Mouse (Mus musculus) heart, postnatal 0 days (tissue): ENCODE measurements around the gene Ccdc114.

Source experiments
- CTCF ChIP-seq: IDR thresholded peaks from 2 replicates; pipeline ENCODE4 v1.5.1; 2016; ENCODE audit warnings: antibody characterized with exemption, control low read depth, low read depth
- EP300 ChIP-seq: IDR thresholded peaks from 2 replicates; pipeline ENCODE4 v1.6.1; 2016; ENCODE audit warnings: antibody characterized with exemption, low read depth

DNA sequence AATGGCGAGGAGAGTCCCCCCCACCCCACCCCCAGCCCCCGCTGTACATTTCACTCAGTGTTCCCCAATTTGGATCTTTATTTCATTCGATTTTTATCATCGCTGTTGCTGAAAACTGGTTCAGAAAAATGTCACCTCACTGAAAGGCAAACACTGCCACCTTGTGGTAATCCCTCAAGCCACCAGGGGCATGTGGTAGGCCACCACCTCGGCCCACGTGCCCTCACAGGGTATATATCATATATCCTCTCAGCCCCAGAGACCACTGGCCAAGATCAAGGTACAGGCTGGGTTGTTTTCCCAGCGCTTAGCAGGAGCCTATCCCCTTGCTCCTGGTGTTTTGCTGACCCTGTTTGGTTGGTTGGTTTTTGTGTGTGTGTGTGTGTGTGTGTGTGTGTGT is 11.2 kb downstream of the Ccdc114 start:
- TF ChIP-seq CTCF (peak; percentile 78), EP300 (no peak)
